Mouse (Mus musculus) left cerebral cortex, postnatal 4 days (tissue): ENCODE measurements around the gene Mkrn2os. TPM values are rescaled to one million over a fixed set of nuclear protein-coding genes. Genes with fewer than 3 reads are reported as not detected.

Source experiments
- total RNA-seq, 2 experiments: library from RNA; stranded (reverse); gene quantifications; 2 replicates each; pipeline ENCODE4 v1.2.3; 2021

Gene Mkrn2os
- total RNA-seq, 2 experiments from 2014 or later: not detected

Other genes starting within 250 kb of the Mkrn2os start
- 1 to 10 TPM; 1.0 to 2.0 TPM for gene Pparg, start 231.6 kb downstream of the Mkrn2os start, total RNA-seq
- 10 to 100 TPM; 33.3 to 36.5 TPM for gene Tsen2, start 47.9 kb downstream of the Mkrn2os start, total RNA-seq
- 10 to 100 TPM; 45.0 to 45.3 TPM for gene Mkrn2, start 9.3 kb upstream of the Mkrn2os start, total RNA-seq
- gene Raf1, start 84.1 kb upstream of the Mkrn2os start, total RNA-seq: 100 to 1,000 TPM; 180 to 191 TPM
- gene Tmem40, start 169.8 kb upstream of the Mkrn2os start, total RNA-seq: 1 to 10 TPM in 1 of 2 experiments, under 1 TPM in 1; 0.60 to 1.2 TPM
- 1 to 10 TPM; 8.3 to 8.5 TPM for gene Cand2, start 182.0 kb upstream of the Mkrn2os start, total RNA-seq
- 100 to 1,000 TPM; 842 to 903 TPM for gene Rpl32, start 216.2 kb upstream of the Mkrn2os start, total RNA-seq
- gene Efcab12, start 245.8 kb upstream of the Mkrn2os start, total RNA-seq: 1 to 10 TPM; 3.0 to 3.6 TPM